Mouse (Mus musculus) adrenal gland, postnatal 14 days (tissue): ENCODE results near the gene Myo18b. TPM values are rescaled to one million over a fixed set of nuclear protein-coding genes. Genes with fewer than 3 reads are reported as not detected.
A peak's percentile ranks its signal among the peaks of the same experiment; 100 is the strongest.

Source experiments
- DNase-seq: peaks from one replicate; pipeline ENCODE4 v3.0.0; 2021; ENCODE audit warnings: mixed read lengths
- long read RNA-seq, 2 experiments: library from polyadenylated mRNA; stranded (forward); transcript quantifications; one replicate each; pipeline ENCODE4 v2.0.0; 2021
- total RNA-seq: library from RNA; stranded (reverse); gene quantifications from 2 replicates; pipeline ENCODE4 v1.2.3, GENCODE M21; 2021

Gene Myo18b
- total RNA-seq: 0.07 and 0.23 TPM in 2 replicates
- long read RNA-seq, experiment 1: 0 reads
- long read RNA-seq, experiment 2: 0 reads

DNA sequence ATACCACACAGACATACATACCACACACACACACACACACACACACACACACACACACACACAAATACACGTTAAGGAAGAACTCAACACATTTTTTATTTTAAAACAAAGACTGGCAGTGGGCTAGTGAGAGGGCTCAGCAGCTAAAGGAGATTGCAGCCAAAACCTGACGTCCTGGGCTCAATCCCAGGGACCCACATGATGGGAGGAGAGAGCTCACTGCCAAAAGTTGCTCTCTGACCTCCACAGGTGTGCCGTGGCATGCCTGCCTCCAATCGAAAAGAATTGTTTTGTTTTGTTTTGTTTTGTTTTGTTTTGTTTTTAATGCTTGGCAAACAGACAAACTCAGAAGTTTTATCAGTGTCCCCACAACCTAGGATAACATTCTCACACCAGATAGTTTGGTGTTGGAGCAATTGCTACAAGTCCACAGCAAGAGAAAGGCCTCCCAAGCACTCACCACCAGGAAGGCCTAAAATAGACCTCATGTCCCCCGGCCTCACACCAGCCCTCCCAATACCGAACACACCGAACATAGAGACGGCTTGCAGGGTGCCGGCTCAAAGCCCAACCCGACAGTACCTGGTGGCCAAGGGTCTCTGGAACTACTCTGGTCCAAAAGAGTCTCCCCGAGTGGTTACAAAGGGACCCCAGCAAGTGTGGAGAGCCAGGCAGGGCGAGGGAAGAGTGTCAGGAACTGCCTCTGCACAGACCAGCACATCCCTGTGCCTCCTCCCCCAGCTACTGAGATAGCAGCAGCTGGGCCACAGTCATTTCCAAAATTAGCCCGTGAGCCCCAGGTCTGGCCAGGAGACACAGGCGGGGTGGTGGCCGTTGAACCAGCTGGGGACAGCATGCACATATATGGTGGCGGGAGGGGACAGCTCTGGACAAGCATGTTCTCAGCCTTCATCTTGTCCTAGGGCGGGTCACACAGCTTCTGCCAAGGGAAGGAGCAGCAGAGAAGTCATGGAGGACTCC is at the start of gene Myo18b:
TSS of gene Myo18b (minus strand) at position 689 of the 981 bp plus-strand sequence.
- no peak for DNase-seq

DNA sequence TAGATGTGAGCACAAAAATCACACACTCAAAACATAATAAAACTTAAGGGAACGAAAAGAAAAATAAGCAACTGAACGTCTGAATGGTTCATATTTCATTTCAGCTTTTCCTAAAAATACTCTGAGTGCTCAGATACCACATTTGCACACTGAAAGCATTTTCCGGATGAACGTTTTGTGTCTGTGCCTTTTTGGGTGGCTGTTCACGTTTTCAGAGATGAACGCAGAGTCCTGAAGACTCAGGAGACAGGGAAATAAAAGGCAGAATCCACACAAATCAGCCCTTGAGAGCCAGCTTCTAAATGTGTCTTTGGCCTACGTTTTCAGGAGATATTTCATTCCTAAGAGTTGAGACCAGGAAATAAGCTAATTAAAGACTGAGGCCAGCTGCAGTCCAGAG is 49.8 kb upstream of the Myo18b start:
- DNase-seq: no peak

DNA sequence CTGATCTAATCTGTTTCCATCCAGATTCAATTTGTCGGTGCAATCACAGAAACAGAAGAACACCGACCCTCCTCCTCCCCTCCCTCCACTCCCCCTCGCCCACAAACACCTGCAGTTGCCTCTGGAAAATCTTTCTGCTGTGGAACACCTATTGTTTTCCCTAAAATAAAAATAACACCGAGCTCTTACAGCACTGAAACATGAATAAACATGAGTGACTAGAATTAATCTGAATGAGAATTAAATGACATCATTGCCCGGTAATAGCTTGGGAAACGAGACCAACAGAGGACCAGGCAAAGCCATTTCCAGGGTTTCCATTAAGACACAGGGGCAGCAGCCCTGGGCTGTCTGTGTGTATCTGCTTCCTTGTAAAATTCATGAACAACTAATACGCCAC is 46.1 kb upstream of the Myo18b start:
- DNase-seq: no peak

DNA sequence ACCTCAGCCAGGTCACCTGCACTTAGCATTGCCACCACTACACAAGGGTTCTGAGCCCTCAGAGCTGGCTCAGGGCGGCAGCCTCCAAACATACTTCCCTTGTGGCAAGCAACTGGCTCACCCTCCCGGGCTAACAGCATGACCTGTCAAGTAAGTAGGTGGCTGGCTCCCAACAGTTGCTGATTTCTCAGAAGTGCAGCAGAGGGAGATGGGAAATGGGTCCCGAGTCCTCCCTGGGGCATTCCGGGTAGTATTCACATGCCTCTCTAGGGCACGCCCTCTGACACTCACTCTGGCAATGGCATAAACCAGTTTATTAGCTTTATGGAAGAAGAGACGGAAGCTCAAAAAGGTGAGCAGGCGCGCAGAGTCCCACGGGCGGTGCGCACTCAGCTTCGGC is 44.8 kb upstream of the Myo18b start:
- DNase-seq: peak; percentile 55

DNA sequence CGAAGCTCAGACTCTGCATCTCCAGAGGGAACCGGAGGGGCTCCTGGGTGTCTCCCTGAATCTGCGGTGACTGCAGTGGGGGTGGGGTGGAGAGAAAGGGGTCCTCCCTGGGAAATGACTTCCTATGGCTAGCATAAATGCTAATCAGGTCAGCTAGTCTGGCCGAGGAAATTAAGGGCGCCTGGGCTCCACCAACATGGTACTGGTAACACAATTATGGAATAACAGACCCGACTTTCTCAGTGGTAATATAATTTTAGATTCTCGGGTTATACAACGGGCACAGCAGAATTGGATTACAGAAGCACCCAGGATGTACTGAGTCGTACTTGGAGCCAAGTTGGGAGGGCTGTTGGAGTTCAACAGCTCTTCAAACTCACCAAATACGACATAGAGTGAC is 40.5 kb upstream of the Myo18b start:
- DNase-seq: peak; percentile 39

DNA sequence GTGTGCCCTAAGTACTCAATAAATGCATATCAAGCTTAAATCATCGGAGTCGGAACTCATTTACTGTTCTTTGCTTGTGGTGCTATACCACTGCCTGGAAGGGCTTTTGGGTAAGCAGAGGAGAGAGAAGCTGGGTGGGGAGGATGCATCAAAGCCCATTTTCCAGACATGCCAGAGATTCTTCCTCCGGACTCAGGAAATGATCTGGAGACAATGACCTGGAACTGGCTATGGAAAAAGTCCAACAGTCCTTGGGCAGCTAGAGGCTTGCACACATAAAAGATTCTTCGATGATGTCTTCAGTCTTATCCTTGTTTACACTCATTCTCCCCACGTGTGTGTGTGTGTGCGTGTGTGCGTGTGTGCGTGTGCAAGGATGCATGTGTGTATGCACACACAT is 39.3 kb upstream of the Myo18b start:
- no peak for DNase-seq

DNA sequence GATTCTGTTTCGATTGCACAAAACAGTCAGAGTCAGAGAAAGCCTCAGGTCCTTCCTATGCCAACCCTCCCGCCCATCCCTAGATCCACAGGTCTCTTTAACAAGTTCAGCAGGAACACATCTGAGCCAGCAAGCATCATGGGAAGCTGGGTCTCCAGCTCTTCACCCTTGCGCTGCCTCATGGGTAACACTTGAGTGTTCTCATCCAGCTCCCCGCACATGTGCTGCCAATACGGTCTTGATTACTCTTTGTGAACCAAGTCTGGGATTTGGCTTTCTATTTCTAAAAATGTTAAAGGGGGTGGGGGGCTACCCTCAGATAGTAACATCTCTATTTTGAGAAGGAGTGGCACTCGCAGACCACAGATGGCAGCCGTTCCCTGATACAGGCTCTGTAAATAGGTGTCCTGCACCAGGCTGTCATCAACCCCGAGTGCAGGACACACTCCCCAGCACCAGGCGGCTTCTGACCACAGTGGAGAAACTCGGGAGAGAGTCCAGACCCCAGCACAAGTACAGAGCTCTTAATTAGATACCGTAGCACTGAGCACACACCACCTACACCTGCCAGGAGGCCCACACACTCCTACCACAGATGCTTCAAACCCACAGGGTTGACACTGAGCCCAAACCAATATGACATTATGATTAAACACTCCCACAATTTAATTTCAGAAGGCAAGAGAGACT is 36.9 kb upstream of the Myo18b start:
- no peak for DNase-seq

DNA sequence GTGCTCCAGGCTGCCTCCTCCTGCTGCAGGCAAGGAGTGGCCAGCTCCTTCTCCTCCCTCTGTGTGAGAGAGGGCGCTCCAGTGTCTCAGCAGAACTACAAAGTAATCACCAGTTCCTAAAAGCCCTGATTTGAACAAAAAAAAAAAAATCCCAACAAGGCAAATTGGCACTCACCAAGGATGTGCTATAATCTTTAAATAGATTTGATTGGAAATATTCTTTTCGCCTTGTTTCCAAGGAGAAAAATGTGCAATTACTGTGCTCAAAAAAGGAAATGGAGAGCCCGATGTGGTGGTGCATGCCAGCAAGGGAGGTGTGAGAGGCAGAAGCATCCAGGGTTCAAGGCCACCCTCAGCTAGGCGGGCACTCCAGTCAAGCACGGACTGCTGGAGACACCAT is 35.7 kb upstream of the Myo18b start:
- no peak for DNase-seq

DNA sequence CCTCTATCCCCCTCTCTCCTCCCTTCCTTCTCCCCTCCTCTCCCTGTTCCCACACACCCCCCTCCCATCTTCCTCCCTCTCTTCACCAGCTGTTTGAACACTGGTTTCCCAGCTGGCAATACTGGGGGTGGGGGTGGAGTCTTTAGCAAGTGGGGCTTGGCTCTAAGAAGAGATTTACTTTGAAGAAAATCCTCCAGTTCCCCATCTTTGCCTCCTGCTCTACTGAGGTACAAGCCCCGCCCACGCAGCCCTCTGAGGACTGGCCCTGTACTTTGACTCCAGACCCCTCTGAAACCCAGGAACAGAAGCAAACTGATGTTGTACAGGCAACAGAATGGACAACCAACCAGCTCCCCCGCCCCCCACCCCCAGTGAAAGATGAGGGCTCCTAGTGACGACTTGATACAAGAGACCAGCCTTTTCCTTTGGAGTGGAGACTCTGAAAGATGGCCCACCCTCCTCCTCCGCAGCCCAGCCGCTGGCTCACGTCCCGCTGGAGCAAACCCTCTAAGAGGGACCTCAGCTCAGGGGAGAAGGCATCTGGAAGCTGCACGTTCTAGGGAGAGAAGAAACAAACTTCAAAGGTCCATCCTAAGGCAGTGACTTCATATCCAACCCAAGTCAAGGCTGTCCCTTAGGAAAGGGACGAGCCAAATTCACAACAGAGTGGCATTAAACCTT is 32.2 kb upstream of the Myo18b start:
- DNase-seq: no peak

DNA sequence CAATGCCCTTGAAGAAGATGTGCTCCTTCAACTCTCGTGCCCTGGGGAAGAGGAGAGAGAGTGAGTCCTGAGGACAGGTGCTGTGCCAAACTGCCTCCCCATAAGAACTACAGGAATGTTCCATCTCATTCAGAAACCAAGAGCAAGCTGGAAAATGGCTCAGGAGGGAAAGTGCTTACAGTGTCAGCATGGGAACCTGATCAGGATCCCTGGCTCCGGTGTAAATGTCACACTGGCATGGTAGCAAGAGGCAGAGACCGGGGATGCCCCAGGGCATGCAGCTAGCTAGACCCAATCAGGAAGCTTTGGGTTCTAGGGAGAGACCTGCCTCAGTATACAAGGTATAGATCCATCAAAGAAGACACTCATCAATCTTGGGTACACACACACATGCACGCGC is 29.3 kb upstream of the Myo18b start:
- DNase-seq: no peak

DNA sequence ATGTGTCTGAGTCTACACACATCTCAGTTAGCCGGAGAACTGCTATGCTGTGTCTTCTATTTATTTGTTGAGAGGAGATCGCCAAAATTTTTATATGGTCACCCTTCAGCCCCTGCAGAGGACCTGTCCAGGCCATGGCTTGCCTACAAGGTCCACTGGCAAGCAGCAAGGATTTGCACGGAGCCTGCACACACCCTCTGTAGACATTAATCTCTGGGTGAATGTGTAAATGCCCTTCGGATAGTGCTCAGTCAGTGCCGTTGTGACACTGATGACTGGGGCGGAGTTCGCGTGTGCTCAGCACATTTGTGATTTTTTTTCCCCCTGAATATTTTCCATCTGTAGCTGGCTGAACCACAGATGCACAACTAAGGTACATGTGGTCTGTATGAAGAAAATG is 28.6 kb upstream of the Myo18b start:
- no peak for DNase-seq

DNA sequence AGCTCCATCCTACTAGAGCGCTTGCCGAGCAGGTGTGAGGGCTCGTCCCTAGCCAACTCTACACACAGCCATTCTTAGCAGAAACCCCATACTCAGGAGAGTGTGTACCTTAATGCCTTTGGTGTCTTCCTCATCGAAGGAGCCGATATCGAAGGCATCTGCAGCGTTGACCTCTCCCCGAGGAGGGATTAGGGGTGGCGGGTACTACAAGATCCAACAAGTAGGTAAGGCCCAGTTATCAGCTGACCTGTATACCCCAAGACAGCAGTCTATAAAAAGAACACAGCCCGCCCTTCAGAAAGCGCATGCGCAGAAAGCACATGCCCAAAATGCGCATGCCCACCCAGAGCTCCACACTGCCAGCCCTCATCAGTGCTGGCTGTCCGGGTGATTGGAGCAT is 27.7 kb upstream of the Myo18b start:
- DNase-seq: no peak

DNA sequence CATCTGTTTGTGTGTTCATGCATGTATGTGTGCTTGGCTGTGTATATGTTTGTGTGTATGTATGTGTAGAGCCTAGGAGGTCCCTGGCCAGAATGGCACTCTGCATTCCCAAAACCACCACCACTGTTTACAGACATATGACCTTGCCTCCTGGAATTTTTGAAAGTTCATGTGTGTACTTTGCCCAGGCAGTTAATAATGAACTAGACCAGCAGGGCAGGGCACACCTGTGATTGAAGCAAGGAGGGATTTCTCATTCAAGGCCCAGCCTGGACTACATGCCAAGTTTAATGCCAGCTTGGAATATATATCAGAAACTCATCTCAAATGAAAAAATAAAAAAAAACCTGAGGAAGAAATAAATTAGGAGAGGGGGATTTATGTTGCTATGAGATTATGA is 25.8 kb upstream of the Myo18b start:
- DNase-seq: no peak

DNA sequence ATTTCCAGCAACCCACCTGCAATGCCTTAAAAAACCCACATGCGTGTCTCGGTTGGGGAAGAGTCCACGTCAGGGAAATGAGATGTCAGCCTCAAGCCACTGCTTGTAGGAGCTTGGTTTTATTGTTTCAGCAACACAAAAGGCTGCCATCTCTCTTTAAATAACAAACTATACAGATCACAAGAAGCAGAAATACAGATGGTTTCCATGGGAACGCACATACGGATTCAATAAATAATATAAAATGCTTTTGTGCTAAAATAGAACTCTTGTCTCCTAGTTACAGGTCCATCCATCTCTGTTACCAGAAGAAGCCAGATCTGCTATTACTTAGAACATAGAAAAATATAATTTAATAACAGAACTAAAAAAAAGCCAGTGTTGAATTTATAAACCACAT is 14.2 kb upstream of the Myo18b start:
- DNase-seq: no peak

DNA sequence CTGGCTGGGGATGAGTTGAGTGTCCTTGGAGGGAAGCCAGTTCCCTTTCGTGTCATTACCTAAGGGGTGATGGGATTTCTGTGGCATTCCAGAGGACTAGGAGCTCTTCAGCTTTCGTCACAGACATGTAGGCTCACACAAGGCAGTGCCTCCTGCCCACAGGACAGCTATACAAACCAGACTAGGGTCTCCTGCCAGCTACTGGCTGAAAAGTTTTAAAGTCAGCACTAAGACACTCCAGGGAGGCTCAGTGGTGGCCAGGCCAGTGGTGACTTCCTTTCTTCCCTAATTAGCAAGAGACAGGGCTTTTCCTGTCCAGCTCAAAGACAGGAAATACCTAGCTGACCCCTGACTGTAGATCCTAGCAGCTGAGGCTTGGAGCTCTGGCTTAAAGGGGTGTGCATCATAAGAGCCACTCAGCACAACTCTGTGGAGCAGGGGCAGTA is 12.0 kb upstream of the Myo18b start:
- peak; percentile 21 for DNase-seq

DNA sequence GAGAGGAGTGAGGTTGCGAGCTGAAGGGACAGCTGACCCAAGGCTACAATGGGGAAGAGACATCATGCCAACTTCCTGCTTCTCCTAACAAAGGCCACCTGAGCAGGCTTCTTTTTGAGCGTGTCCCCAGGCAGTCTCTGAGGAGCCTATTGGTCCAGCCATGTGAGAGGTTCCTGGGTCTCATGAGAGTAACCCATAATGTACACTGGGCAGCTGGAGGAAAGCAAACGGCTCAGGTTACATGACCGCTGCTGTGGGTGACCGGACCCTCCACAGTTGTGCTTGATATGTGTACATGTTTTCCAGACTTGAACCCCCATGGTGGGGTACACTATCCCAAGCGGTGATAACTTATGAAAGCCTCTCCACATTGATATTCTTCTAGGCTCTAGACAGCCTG is 11.3 kb upstream of the Myo18b start:
- DNase-seq: no peak

DNA sequence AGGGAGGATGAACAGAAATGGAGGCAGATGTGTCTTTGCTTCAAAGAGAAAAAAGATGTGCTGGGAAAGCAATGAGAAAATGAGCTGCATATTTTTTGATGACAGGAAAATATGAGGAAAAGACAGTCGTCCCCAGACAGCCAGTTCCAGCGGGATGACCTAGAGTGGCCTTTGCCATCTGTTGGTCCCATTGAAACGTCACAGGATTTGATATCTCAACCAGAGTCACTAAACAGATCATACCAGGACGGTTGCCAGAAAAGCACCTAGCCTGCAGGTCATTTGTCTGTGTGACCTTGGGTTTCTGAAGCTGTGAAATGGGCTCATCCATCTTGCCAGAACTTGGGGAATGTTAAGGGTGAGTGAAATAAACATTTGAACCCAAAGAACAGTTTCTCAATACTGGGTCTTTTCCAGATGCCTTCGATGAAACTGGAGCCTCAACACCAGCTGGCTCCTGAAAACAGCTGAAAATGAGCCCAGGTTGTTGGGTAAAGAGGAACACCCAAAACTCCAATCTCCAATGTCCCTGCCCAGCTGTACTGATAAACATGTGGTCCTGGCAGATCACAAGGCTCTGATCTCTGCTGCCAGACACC is 2.6 kb downstream of the Myo18b start:
- no peak for DNase-seq

DNA sequence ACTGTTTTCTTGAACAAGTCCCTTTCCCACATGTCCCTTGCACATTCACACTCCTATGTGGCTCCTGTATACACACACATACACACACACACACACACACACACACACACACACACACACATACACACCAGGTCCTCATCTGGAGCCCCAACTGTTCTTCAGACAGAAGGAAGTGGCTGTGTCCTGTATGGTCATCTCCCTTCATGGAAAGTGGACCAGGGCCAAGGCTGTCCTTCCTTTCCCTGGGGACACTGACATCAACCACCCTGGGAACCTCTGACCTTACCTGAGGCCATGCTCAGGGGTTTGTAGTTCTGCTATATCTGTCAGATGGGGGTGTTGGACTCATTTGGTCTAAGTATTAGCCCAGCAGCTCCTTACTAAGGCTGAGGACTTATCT is 3.8 kb downstream of the Myo18b start:
- DNase-seq: no peak

DNA sequence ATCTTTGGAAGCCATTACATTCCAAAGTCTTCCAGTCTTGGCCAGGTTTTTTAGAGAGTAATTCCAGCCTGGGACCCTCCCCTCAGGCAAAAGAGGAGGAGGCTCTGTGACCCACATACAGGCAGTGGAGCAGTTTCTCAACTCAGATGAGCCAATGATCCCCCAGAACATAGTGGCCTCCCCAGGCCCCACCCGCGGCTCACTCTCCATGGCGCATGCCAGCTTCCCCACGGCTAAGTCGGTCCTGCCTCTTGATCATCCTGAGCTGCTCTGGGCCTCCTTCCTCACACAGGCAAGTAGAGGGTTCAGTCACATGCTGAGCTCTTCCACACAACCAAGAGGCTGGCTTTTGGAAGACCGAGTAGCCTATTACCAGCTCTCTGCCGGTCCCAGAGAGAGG is 7.5 kb downstream of the Myo18b start:
- DNase-seq: no peak

DNA sequence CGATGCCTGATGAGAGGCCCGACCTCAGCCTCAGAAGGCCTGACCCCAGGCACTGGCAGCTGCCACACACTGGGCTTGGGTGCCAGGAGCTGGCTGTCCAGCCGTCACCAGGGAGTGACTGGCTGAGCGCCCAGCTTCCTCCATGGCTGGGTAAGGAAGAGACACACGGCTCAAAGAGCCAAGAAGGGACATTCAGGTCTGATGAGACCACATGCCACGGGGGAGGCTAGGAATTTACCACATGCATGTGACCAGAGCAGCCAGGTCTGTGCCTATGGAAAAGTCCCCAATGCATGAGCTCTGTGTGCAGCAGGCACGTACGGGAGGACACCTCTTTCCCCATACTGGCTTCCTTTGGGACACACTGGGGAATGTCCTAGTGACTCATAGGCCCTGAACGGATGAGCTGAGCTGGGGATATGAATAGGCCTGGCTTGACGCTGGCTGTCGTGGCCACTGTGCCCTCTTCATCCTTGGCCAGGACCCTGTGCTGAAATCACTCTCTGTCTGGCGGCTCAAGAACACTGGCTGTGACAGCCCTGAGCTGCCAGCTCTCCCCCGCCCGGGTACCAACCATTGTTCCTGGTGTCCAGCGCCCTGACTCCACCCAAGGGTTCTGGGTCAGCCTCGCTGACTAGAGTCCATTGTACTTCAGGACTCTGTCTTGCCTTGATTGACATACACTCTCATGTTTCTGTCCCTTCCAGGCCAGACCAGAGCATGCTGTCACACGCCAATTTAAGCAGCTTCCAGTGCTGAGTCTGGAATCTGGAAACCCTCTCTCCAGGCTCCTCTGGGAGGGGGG is 9.3 kb downstream of the Myo18b start:
- DNase-seq: peak; percentile 85

DNA sequence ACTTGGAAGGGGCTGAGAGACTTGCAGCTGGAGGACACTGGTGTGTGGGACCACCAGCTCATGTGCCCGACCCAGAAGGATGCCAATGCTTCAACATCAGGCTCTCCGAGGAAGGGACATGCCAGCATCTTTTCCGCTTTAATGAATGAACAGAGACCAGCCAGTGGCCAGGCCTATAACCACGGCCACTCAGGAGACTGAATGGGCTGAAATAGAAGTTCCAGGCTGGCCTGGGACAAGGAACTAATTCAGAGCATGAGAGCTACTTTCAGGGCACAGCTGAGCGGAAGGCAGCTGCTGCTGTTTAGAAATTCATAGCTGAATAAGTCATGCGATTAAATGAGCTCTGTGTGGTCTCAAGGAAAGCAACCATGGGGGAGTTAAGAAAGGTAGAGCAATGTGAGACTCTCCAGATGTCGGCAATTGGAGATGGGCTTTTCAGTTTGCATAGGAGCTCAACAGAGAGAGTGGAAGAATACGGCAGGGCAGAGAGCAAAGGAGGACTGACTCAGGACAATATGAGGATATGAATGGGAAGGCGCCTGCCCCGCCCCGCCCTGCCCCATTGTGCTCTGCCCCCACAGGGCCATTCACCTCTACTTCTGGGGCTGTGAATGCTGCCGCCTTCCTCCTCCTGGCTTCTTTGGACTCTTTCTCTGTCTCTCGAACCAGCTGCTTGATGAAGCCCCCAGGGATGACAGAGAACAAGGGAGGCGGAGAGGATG is 18.6 kb downstream of the Myo18b start:
- DNase-seq: no peak
